Mouse (Mus musculus) inflammation-experienced regulatory T-cells, adult 6 months (primary cell): ENCODE data around the gene Chst11. TPM values are rescaled to one million over a fixed set of nuclear protein-coding genes. Genes with fewer than 3 reads are reported as not detected.

Source experiments
- ATAC-seq: one replicate; pipeline ENCODE4 v1.8.0; 2017
- polyA plus RNA-seq, 3 experiments: library from polyadenylated mRNA; unstranded; fragments of 100-300 nt; shearing (Covaris generic); gene quantifications; one replicate each; pipeline ENCODE4 v1.2.1; 2017

Gene Chst11
- polyA plus RNA-seq, 3 experiments from 2014 or later, result 0.84 to 4.5 (median 0.85) TPM

DNA sequence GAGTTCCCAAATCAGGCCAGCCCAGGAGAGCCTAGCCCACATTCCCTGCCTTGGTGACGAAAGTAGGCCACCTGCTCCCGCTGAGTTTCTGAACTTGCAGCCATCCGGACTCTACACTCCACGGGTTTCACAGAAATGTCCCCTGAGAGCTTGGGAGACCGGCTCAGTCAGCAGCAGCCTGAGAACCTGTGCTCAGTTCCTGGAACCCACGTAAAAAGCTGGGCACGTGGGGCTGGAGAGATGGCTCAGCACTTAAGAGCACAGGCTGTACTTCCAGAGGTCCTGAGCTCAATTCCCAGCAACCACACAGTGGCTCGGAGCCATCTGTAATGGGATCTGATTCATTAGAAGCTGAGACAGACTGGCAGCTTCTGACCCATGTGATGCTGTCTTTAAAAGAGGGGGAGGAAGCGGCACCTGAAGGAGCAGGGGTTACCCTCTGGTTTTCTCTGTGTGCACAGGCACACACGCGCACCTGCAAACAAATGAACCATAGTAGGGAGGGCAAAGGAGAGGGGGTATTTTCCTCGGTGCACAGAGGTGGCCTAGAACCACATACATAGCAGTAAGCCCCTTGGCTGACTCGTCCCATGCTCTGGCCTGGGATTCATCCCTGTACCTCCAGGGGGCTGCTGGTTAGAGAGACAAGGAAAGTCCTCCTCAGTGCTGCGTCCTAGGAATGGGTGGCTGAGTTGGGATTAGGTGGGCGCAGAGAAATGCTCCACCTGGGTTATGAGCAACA, 196.7 kb downstream of the Chst11 start:
- no peak for ATAC-seq

DNA sequence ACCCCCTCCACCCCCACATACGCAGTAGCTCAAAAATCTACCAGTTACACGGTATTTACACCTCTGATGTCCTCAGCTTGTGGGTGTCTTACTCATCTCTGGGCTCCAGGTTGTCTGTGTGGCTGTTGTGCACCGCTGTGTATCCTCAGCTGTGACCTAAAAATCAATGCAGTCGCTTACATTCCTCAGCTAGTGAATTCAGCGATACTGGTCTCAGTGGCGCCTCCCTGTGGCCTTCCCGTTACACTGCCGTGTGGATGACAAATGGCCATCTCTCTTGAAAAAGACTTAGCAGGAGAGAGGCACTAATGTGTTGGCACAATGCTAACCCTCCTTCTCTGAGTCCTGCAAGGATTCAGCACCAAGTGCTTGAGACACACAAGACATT, 197.3 kb downstream of the Chst11 start:
- ATAC-seq, result no peak

DNA sequence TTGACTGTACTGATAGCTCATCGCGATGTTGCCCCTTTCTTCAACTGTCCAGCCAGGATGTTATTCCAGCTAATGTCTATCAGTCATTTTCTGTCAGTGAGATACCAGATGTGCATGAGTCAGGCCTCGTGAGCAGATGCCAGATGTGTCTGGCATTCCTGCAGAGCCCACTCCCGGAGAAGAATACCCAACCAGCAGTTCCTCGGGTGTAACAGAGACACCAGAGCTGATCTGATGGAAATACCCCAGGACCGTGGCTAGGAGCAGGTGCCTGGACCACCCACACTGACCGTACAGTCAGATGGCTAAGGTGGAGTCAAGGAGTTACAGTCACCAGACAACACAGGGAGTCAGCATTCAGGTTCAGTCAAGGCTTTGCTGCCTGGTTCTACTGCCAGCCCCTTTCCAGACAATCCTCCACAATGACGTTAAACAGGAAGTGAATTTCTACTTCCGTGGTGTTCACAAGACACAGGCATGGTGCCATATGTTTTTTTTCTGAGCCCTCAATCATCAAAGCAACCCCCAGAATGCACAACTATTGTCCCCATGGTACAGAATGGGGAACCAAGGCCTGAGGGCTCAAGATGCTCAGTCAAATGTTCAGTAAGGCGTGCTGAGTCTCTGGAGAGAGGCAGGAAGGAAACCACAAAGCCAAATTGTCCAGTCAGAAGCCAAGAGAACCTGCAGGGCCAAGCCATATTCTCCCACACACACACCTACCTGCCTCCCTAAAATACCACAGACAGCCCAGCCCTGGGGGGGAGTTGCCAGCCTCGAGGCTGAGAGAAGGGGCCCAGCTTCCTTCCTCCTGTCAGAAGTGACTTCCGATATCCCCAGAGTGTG, 198.6 kb downstream of the Chst11 start:
- peak; percentile 58 for ATAC-seq

DNA sequence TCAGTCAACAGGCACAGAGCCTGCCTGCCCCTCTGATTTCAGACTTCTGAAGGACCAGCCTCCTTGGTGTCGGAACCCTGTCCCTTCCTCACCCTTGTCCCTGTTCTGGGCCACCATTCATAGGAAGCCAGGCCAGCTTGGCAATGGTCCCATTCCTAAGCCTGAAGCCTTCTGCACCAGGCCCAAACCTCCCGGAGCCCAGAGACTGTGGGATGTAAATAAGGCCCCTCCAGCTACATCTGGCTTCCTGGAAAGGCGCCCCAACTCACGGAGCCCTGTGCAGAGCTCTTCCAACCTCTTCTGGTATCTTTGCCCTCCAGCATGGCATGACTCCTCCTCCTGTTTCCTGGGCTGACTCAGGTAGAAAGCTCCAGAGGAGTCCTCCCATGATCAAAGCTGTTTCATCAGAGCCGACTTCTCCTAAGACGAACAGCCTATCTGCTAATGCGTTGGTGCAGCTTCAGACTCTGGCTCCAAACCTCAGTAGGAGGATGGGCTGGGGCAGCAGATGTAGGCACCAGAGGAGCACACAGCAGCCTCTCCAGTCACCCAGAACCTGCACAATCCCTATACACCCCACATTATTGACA, 199.3 kb downstream of the Chst11 start:
- ATAC-seq, result no peak

DNA sequence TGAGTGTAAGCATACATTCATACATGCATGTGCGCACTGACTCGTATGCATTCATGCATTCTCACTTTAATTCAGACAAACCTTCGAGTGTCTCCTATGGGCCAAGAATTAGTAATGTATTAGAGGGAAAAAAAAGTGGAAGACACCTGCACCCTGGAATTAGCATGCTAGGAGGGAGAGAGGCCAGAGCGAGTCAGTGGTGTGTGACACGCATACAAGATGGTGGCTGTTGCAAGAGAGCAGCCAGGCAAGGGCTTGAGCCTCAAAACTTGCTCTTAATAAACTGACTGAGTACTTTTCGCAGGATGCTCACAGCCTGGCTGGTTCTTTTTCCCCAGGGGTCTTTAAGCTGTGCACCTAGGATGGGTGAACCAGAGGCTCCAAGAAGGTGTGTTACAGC, 199.8 kb downstream of the Chst11 start:
- ATAC-seq, result no peak

DNA sequence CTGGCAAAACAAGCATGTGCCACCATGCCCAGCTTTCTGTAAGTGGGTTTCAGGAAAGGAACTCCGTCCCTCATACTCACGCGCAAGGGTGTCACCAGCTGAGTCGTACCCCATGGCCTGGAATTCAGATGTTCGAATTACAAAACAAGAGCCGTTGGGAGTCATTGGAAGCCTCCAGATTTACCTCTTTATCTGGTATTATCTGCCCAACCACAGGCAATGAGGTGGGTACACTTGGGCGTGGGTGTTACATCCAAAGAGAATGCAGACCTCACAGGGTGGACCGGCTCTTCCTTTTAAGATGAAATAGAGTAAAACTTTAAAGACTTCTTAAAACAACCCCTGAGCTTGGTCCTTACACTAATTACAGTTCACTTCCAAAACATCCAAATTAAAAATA, 200.9 kb downstream of the Chst11 start:
- ATAC-seq, result no peak

DNA sequence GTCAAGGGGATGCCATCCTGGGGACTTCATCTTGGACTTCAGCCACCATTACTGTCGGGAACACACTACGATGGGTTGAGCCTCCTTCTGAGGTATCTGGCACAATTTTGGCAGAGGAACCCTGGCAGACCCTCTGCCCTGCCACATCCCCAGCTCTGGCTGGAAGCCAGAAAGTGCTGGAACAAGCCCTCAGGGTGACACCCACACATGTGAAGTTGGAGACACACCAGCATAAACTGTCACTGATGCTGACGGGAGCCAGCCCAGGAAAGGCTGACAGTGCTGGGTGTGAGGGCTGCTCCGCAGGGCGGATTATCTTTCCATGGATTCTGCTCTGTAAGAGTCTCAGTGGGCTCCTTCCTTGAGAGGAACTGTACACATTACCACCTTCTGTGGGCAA, 201.7 kb downstream of the Chst11 start:
- no peak for ATAC-seq

DNA sequence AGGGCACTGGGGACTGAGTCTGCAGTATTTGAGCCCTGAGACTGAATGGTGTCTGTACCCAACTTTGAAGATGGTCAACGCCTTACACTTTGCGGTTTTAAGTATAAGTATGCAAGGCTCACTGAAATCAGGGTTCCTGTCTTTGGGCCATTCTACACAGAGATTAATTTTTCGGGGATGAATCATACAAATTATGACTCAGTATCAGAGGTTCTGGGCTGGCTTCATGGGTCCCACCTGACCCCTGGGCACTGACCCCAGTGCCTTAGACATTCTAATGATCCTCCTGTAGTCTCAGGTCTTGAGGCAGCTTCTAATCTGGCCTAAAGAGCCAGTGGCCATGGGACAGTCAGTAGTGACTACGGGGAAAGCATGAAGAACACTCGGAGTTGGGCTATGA, 203.8 kb downstream of the Chst11 start:
- no peak for ATAC-seq

DNA sequence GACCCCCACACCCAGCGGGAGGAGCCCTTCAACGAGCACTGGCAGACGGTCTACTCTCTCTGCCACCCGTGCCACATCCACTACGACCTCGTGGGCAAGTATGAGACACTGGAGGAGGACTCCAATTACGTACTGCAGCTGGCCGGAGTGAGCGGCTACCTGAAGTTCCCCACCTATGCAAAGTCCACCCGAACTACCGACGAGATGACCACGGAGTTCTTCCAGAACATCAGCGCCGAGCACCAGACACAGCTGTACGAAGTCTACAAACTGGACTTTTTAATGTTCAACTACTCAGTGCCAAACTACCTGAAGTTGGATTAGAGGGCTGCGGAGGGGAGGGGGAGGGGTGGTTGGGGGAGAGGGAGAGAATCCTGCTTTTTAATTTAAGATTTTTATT, 206.2 kb downstream of the Chst11 start:
- no peak for ATAC-seq

DNA sequence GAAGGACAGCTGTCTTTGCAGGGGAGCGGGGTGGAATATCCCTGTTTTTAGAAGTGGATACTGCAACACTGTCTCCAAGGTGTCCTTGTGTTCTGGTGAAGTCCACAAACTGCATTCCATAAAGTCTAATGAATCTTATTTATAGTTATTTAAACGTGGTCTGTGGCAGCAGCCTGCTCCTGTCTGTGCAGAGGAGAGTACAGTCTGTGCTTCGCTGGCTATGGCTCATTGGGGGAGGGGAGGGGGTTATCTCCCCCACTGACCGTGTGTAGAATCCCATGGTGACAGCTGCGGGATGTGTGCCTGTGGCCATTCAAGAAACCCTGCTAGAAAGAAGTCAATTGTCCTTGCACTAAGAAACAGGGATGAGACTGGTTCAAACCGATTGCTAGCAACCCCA, 206.7 kb downstream of the Chst11 start:
- no peak for ATAC-seq

DNA sequence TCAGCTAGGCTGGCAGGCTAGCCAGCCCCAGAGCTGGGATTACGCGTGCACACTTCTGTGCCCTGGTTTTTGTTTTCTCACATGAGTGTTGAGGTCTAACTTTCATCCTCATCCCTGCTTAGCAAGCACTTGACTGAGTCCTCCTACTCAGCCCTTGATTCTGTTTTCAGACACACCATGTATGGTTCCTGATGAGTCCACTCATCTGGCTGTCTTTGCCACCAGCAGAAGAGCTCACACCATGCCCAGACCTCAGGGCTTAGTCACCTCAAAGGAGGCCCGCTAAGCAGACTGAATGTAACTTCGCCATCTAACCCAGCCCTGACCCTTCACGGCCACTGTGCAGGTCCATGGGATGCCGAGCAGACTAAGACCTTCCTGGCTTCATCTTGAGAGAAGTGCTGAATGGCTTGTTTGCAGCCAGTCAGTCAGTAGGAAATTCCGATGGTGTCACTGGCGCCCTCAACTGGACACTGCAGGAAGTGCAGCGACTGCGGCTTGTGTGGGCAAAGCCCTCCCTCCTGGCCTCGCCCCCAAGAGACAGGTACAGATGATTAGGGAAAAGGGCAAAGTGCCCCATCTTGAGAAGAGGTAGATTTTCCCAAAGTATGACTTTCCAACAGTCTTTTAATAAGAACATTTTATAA, 212.5 kb downstream of the Chst11 start:
- ATAC-seq, result no peak

DNA sequence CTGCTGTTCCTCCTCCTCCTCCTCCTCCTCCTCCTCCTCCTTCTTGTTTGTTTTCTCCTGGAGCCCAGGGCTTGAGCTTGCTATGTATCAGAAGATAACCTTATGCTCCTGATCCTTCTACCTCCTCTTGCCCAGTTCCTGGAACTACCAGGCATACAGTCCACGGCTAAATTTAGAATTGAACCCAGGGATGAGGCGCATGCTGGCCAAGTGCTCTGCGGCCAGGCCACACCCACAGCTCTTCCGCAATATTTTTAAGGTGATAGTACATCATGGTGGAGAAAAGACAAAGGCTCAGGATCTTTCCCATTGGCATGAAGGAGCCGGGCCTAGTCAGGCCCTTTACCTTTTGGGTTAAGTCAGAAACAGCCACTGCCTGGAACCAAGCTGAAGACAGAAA, 213.4 kb downstream of the Chst11 start:
- ATAC-seq, result no peak

DNA sequence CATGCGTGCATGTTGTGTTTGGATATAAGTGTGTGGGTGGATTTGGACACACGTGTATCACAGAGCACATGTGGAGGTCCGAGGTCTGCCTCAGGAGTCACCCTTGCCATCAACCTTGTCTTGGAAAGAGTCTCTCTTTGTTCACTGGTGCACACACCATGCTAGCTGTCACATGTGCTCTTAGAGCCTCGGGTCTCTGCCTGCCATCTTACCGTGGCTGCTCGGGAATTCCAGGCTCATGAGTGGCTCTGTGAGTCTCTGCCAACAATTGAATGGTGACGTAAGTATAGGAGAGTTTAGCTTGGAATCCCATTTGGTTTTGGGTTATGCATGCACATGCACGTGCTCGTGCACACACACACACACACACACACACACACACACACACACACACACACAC, 214.0 kb downstream of the Chst11 start:
- no peak for ATAC-seq

DNA sequence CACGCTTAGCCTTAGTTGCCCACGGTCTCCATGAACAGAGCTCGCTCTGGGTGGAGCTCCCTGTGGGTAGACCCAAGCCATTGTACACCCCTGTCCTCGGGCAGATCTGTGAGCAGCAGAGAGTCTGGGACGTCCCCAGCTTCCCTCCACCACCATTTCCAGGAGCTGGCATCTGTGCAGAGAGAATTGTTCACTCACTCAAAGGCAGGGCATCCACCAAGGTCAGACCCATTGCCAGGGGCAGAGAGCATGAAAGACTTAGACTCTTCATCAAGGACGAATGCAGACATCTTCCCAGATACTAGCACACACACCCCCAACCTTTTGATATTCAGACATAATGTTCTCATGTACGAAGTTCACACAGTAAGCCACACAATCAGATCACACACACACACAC, 216.2 kb downstream of the Chst11 start:
- ATAC-seq, result no peak

DNA sequence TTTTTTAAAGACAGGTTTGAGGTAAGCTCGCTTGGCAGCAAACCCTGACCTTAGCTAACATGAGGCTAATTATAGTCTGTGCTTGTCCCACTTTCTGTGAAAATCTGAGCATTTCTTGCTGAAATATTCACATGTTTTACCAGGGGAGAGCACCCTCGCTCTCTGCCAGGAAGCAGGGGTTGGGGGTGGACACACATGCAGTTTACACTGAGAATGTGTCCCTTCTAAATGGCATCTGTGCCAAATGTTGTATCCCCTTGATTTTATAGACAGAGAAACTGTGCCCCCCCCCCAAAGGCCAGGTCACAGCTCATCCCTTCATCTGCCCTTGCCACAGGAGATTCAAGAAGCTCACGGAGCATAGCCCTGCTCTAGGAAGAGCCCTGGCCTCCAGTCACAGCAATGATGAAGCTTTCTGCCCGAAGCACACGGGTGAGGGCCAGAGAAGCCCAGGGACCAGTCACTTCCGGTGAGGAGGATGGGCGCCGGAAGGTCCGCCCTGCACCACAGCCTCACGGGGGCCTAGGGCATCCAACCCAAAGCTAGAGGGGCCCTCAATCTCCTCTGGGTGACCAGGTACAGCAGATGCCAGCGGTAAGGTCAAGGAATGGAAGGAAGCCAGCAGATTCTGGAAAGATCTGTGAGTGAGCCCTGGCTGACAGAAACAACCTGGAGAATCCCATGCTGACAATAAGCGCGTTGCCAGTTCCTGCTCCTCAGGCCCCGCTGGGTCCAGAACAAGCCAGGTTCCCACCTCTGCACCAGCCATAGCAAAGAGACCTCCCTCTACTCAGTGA, 217.8 kb downstream of the Chst11 start:
- ATAC-seq, result no peak

DNA sequence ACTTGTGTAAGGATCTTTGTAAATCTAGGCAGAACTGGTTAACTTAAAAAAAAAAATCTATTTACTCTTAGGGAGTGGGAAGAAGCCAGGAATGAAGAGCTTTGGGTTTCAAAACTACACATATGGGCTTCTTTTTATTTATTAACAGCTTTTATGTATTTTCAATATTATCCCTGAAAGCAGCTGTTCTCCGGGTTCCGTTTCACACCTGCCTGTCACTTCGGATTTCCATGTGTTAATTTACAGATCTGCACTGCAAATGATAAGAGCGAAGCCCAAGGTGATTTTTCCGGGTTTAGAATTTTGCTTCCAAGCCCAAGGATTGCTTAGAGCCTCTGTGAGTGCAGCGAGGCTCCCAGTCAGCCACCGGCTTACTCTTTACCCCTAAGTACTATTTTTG, 223.1 kb downstream of the Chst11 start:
- ATAC-seq, result no peak

DNA sequence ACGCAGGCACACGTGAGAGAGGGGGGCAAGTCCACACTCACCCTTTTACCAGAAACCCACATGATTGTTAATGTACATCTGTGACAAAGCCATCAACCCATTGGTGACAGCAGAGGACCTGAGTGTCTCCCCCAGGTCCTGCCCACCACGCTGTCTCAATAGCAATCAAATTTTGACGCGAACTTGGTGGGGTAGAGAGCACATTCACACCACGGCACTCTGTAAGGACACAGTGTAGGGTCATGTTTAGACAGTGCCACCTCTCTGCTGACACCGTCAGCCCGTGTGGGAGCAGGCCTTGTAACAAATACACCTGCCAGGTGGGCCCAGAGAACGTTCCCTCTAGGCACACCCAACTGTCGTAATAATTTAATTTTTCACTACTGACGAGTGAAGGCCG, 224.1 kb downstream of the Chst11 start:
- no peak for ATAC-seq

DNA sequence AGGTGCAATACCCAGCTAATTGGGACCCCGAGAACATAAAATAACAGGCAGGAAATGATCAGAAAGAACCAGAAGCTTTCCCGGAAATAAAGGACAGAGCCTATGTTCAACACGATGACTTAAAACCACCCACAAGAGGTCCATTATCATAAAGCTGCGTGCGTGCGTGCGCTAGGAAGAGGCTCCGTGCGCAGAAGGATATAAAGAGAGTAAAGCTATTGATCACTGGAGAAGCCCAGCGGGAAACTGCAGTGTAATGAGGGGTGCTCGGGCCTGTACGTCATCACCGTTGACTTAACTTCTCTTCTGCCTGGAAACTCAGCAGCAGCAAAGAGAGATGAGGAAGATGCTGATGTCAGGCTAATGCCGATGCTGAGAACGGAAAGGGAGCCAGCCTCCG, 224.8 kb downstream of the Chst11 start:
- ATAC-seq, result no peak

DNA sequence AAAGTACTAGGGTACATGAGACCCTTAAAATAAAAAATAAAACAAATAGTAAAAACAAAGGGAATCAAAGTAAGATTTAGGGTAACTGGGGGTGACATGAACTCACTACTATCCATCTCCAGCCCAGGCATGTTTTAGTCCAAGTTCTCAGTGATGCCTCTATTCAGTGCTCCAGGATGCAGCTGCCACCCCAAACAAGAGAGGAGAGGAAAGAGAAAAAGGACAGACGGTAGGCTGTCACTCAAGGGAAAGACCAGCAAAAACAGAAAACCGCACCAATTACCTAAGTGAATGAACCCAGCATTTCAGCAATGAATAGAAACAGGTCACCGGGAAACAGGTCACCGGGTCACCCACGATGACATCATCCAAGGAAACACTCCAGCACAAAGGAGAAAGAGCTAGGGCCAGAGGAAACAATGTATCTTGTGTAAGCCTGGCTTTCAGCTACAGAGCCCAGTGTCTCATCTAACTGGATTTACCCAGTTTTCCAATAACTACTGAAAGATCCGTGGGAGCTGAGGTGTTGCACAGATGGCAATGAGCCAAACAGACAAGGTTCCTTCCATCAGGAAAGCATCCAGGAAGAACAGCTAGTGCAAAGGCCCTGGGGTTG, 225.8 kb downstream of the Chst11 start:
- no peak for ATAC-seq

DNA sequence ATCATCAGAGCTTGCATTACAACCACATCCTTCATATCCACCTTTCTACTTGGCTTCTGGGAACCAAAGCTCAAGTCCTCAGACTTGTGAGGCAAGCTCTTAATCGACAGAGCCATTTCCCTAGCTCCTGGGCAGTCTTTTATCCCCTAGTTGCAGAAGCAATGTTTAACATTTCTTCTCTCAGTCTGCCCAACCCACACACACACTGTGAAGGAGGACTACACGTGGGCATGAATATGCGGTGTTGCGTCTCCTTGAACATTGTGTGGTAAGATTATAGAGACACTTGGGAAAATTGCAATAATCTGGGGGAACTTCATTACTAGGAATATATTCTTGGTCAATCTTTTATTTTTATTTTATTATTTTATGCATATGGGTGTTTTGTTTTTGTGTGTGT, 227.3 kb downstream of the Chst11 start:
- no peak for ATAC-seq

DNA sequence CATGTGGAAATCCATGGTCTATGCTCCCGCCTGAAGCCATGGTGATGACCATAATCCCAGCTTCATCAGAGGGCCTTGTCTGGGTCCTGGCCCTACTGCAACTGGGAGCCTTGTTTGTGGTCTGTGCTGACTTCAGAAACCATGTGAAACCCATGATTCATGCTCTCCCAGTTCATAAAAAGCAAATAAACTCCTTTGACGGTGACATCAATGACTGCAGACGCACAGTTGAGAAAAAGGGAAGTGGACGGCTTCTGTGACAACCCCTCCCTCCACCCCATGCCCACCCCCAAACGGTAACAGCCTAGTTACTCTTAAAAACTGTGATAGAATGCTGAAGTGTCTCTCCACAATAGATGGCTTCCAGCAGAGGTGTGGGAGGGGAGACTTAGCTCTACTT, 230.3 kb downstream of the Chst11 start:
- no peak for ATAC-seq

DNA sequence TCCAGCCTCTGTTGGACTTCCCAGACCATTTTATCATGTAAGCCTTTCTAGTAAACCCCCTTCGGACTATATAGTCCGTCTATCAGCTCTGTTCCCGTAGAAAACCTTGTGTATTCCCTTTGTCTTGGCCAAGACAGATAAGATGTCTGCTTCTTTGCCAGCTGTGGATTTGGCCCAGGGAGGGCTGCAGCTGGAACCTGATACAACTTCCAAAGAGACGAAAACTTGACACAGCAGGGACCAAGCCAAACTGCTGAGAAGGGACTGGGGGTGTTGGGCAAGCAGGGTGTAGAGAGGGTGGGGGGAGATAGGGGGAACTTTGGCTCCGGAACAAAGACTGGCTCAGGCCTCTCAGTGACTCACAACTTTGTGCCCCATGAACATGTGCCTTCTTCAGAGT, 232.0 kb downstream of the Chst11 start:
- no peak for ATAC-seq
